Mouse (Mus musculus): ENCODE results near the gene Ipmk. TPM values are rescaled to one million over a fixed set of nuclear protein-coding genes. Genes with fewer than 3 reads are reported as not detected.

Ipmk gene
- polyA plus RNA-seq, 2 experiments, result 5.1 to 7.9 TPM

GRCm38 (mm10) chr10:71341290-71341689 is 6.3 kb upstream of the Ipmk start:
- H3K27ac ChIP-seq, result no peak overlapping the region
- peaks cover 10 to 27% of the 10 kb centered on the region in 2 experiments for H3K4me1 ChIP-seq (replicated peaks; ENCODE audit: control insufficient read depth in 2 of 2, insufficient read depth in 2 of 2, low read length in 1 of 2)
- no peaks in the 10 kb centered on the region for H3K9me3 ChIP-seq (ENCODE audit: control insufficient read depth, low read length)
- no peaks in the 10 kb centered on the region for H3K36me3 ChIP-seq (replicated peaks; ENCODE audit: control insufficient read depth, insufficient read depth, low read depth)
- no peak overlapping the region for H3K4me3 ChIP-seq (ENCODE audit: insufficient read depth in 1 of 2, low read depth in 2 of 2, low read length in 2 of 2)
- TF ChIP-seq EP300 (IDR thresholded peaks at IDR 0.05; ENCODE audit: low read depth) (no peak), CTCF (IDR thresholded peaks at IDR 0.05; ENCODE audit: low read depth) (no peak)
- no peak for DNase-seq (ENCODE audit: low read depth in 3 of 3, low spot score in 3 of 3)
- H3K27me3 ChIP-seq (ENCODE audit: control insufficient read depth, insufficient read depth, low read length), result no peaks in the 10 kb centered on the region
- H3K4me2 ChIP-seq (ENCODE audit: low read depth), result no peak overlapping the region
- WGBS (ENCODE audit: insufficient replicate concordance), result 88% methylated on average over 9 of the region's 9 CpGs
- H3K9ac ChIP-seq (replicated peaks), result no peak overlapping the region
- no peak for ATAC-seq (ENCODE audit: insufficient read depth)

DNA sequence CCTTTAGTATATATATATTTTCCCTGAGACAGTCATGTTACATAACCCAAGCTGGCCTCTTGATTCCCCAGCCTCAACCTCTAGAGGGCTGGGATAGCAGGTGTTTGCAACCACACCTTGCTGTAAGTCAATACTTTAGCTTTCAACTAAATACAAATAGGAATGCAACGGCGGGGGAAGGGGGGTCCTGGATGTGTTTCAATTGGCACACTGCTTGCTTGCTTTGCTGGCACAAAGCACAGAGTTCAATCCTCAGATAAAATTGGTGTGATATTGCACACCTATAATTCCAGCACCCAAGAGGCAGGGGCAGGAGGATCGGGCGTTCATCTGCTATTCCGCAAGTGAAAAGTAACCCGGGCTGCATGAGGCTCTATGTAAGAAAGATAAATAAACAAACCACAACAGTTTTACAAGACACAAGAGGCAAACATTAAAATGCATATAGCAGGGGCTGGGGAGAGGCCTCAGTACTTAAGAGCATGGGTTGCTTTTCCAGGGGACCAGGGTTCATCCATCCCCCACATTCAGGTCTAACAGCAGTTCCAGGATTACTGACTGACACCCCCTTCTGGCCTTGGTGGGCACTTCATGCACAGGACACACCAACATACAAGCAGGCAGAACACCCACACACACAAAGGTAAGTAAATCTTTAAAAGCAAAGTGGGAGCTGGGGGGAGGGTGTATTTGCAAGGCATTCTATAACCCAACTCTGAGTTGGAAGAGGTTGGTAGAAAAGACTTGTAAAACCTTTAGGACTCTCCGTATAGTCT is 5.3 kb upstream of the Ipmk start:
- H3K9ac ChIP-seq (replicated peaks), result no peak overlapping the region; the same call in 1 of the 2 replicates
- WGBS (ENCODE audit: insufficient replicate concordance), result 85% methylated on average over 7 of the region's 7 CpGs
- no peaks in the 10 kb centered on the region for H3K9me3 ChIP-seq (ENCODE audit: control insufficient read depth, low read length)
- no peaks in the 10 kb centered on the region for H3K27me3 ChIP-seq (ENCODE audit: control insufficient read depth, insufficient read depth, low read length)
- no peaks in the 10 kb centered on the region for H3K36me3 ChIP-seq (replicated peaks; ENCODE audit: control insufficient read depth, insufficient read depth, low read depth)
- H3K27ac ChIP-seq, result no peak overlapping the region
- peak; percentile 59 for TF ChIP-seq CTCF (IDR thresholded peaks at IDR 0.05; ENCODE audit: low read depth)
- TF ChIP-seq EP300 (IDR thresholded peaks at IDR 0.05; ENCODE audit: low read depth), result no peak
- DNase-seq (ENCODE audit: low read depth in 3 of 3, low spot score in 3 of 3), result peak in 1 of 3 experiments; percentile 27
- H3K4me3 ChIP-seq (ENCODE audit: insufficient read depth in 1 of 2, low read depth in 2 of 2, low read length in 2 of 2), result no peak overlapping the region
- H3K4me2 ChIP-seq (ENCODE audit: low read depth), result no peak overlapping the region
- ATAC-seq (ENCODE audit: insufficient read depth), result no peak
- peaks cover 13 to 35% of the 10 kb centered on the region in 2 experiments for H3K4me1 ChIP-seq (replicated peaks; ENCODE audit: control insufficient read depth in 2 of 2, insufficient read depth in 2 of 2, low read length in 1 of 2)

- H3K4me3 ChIP-seq (ENCODE audit: insufficient read depth in 1 of 2, low read depth in 2 of 2, low read length in 2 of 2), result peak overlapping the region in 1 of 2 experiments; percentile 74; a peak in 2 of 4 replicates
- peak overlapping the region; percentile 79 for H3K4me2 ChIP-seq (ENCODE audit: low read depth)
- no peak for DNase-seq (ENCODE audit: low read depth in 3 of 3, low spot score in 3 of 3)
- 63% methylated on average over 3 of the region's 3 CpGs for whole genome bisulfite sequencing (ENCODE audit: insufficient replicate concordance)
- peak overlapping the region; percentile 83; the same call in 1 of the 2 replicates for H3K9ac ChIP-seq (replicated peaks)
- no peak for ATAC-seq (ENCODE audit: insufficient read depth)
- H3K36me3 ChIP-seq (replicated peaks; ENCODE audit: control insufficient read depth, insufficient read depth, low read depth), result no peaks in the 10 kb centered on the region
- TF ChIP-seq CTCF (IDR thresholded peaks at IDR 0.05; ENCODE audit: low read depth), result no peak
- no peak for TF ChIP-seq EP300 (IDR thresholded peaks at IDR 0.05; ENCODE audit: low read depth)
- H3K27ac ChIP-seq, result no peak overlapping the region
- peaks cover 13 to 33% of the 10 kb centered on the region in 2 experiments for H3K4me1 ChIP-seq (replicated peaks; ENCODE audit: control insufficient read depth in 2 of 2, insufficient read depth in 2 of 2, low read length in 1 of 2)
- no peaks in the 10 kb centered on the region for H3K27me3 ChIP-seq (ENCODE audit: control insufficient read depth, insufficient read depth, low read length)
- no peaks in the 10 kb centered on the region for H3K9me3 ChIP-seq (ENCODE audit: control insufficient read depth, low read length)
These were observed 4.4 kb upstream of the Ipmk start for GRCm38 (mm10) chr10:71343130-71343529.

- no peak overlapping the region for H3K27ac ChIP-seq
- TF ChIP-seq CTCF (IDR thresholded peaks at IDR 0.05; ENCODE audit: low read depth), result no peak
- no peak for TF ChIP-seq EP300 (IDR thresholded peaks at IDR 0.05; ENCODE audit: low read depth)
- no peaks in the 10 kb centered on the region for H3K27me3 ChIP-seq (ENCODE audit: control insufficient read depth, insufficient read depth, low read length)
- peak overlapping the region; percentile 79 for H3K4me2 ChIP-seq (ENCODE audit: low read depth)
- peak in 1 of 3 experiments; percentile 9 for DNase-seq (ENCODE audit: low read depth in 3 of 3, low spot score in 3 of 3)
- ATAC-seq (ENCODE audit: insufficient read depth), result no peak
- WGBS (ENCODE audit: insufficient replicate concordance), result 17% methylated on average over 14 of the region's 14 CpGs
- peaks cover 13 to 31% of the 10 kb centered on the region in 2 experiments for H3K4me1 ChIP-seq (replicated peaks; ENCODE audit: control insufficient read depth in 2 of 2, insufficient read depth in 2 of 2, low read length in 1 of 2)
- no peaks in the 10 kb centered on the region for H3K9me3 ChIP-seq (ENCODE audit: control insufficient read depth, low read length)
- H3K9ac ChIP-seq (replicated peaks), result peak overlapping the region; percentile 83
- peak overlapping the region; percentile 74 to 88 for H3K4me3 ChIP-seq (ENCODE audit: insufficient read depth in 1 of 2, low read depth in 2 of 2, low read length in 2 of 2)
- H3K36me3 ChIP-seq (replicated peaks; ENCODE audit: control insufficient read depth, insufficient read depth, low read depth), result no peaks in the 10 kb centered on the region
These were observed 3.8 kb upstream of the Ipmk start for GRCm38 (mm10) chr10:71343567-71344265.

All from liver, embryonic 14.5 days (tissue).